Mouse (Mus musculus): ENCODE results near the gene Cpm. TPM values are rescaled to one million over a fixed set of nuclear protein-coding genes. Genes with fewer than 3 reads are reported as not detected.
A peak's percentile ranks its signal among the peaks of the same experiment; 100 is the strongest.
"Not testable (repeated sequence)": the region's sequence is repeated elsewhere in the genome, so short reads cannot be mapped to it uniquely, and the experiment has no call there.

Cpm gene
- polyA plus RNA-seq, 1 experiment from 2014 or later: 69.8 TPM

GRCm38 (mm10) chr10:117708856-117709255 lies 79.6 kb downstream of the Cpm start:
- no peak overlapping the region for H3K9ac ChIP-seq
- H3K9me3 ChIP-seq: no peaks in the 10 kb centered on the region
- H3K27me3 ChIP-seq: no peaks in the 10 kb centered on the region
- H3K4me2 ChIP-seq: peak overlapping the region; percentile 49
- 76% methylated on average over 9 of the region's 9 CpGs for WGBS
- H3K36me3 ChIP-seq: peaks cover 32% of the 10 kb centered on the region
- H3K27ac ChIP-seq: no peak overlapping the region
- peak overlapping the region; percentile 89 for H3K4me3 ChIP-seq
- ATAC-seq (ENCODE audit: insufficient number of reproducible peaks, low FRiP score, low TSS enrichment, low read depth): no peak
- peaks cover 9% of the 10 kb centered on the region; the same call in 1 of the 2 replicates for H3K4me1 ChIP-seq

- Histone ChIP-seq H3K4me1 (peaks cover 9% of the 10 kb centered on the region; the same call in 1 of the 2 replicates), H3K4me3 (peak overlapping the region; percentile 89), H3K27ac (peak overlapping the region; percentile 98), H3K9ac (peak overlapping the region; percentile 100; the same call in 1 of the 2 replicates), H3K4me2 (peak overlapping the region; percentile 49), H3K9me3 (no peaks in the 10 kb centered on the region), H3K36me3 (peaks cover 28% of the 10 kb centered on the region), H3K27me3 (no peaks in the 10 kb centered on the region)
- ATAC-seq (ENCODE audit: insufficient number of reproducible peaks, low FRiP score, low TSS enrichment, low read depth): no peak
- WGBS: 43% methylated on average over 12 of the region's 12 CpGs
Observed at GRCm38 (mm10) chr10:117709326-117709830, 80.1 kb downstream of the Cpm start.

- peak overlapping the region; percentile 98 for H3K27ac ChIP-seq
- H3K4me1 ChIP-seq: peaks cover 9% of the 10 kb centered on the region; the same call in 1 of the 2 replicates
- peaks cover 22% of the 10 kb centered on the region for H3K36me3 ChIP-seq
- ATAC-seq (ENCODE audit: insufficient number of reproducible peaks, low FRiP score, low TSS enrichment, low read depth): peak; percentile 76
- no peaks in the 10 kb centered on the region for H3K9me3 ChIP-seq
- under 1% methylated on average over 64 of the region's 71 CpGs for WGBS
- H3K4me2 ChIP-seq: peak overlapping the region; percentile 49
- H3K27me3 ChIP-seq: no peaks in the 10 kb centered on the region
- H3K4me3 ChIP-seq: peak overlapping the region; percentile 89
- H3K9ac ChIP-seq: peak overlapping the region; percentile 100
Observed at GRCm38 (mm10) chr10:117709930-117710603, 80.8 kb downstream of the Cpm start.

GRCm38 (mm10) chr10:117710604-117711141 lies 81.4 kb downstream of the Cpm start, which contains the start of gene Mdm2:
Gene Mdm2 (minus strand): TSS chr10:117710758.
- H3K27ac ChIP-seq: peak within 1 kb of the TSS; percentile 98
- H3K4me2 ChIP-seq: peak within 1 kb of the TSS; percentile 51
- H3K9me3 ChIP-seq: no peaks in the 10 kb centered on the region
- H3K36me3 ChIP-seq: peaks cover 16% of the 10 kb centered on the region
- peak within 1 kb of the TSS; percentile 89 for H3K4me3 ChIP-seq
- ATAC-seq (ENCODE audit: insufficient number of reproducible peaks, low FRiP score, low TSS enrichment, low read depth): peak; percentile 92
- WGBS: under 1% methylated on average over 51 of the region's 52 CpGs
- no peaks in the 10 kb centered on the region for H3K27me3 ChIP-seq
- H3K9ac ChIP-seq: peak within 1 kb of the TSS; percentile 100
- peaks cover 9% of the 10 kb centered on the region; the same call in 1 of the 2 replicates for H3K4me1 ChIP-seq

- H3K9ac ChIP-seq: no peak overlapping the region
- H3K4me3 ChIP-seq: peak overlapping the region; percentile 89
- peak overlapping the region; percentile 51 for H3K4me2 ChIP-seq
- no peaks in the 10 kb centered on the region for H3K9me3 ChIP-seq
- WGBS: 69% methylated on average over 5 of the region's 5 CpGs
- H3K27me3 ChIP-seq: no peaks in the 10 kb centered on the region
- H3K4me1 ChIP-seq: peaks cover 9% of the 10 kb centered on the region; the same call in 1 of the 2 replicates
- H3K36me3 ChIP-seq: peaks cover 15% of the 10 kb centered on the region
- no peak for ATAC-seq (ENCODE audit: insufficient number of reproducible peaks, low FRiP score, low TSS enrichment, low read depth)
- H3K27ac ChIP-seq: peak overlapping the region; percentile 98; the same call in 1 of the 2 replicates
Observed at GRCm38 (mm10) chr10:117711408-117711807, 82.1 kb downstream of the Cpm start.

GRCm38 (mm10) chr10:117712191-117712754 lies 83.0 kb downstream of the Cpm start:
- Histone ChIP-seq H3K9me3 (no peaks in the 10 kb centered on the region), H3K36me3 (peaks cover 6% of the 10 kb centered on the region), H3K27me3 (no peaks in the 10 kb centered on the region), H3K4me2 (no peak overlapping the region), H3K4me3 (no peak overlapping the region), H3K4me1 (peaks cover 9% of the 10 kb centered on the region; the same call in 1 of the 2 replicates), H3K27ac (no peak overlapping the region), H3K9ac (no peak overlapping the region)
- 89% methylated on average over 9 of the region's 9 CpGs for WGBS
- no peak for ATAC-seq (ENCODE audit: insufficient number of reproducible peaks, low FRiP score, low TSS enrichment, low read depth)

- WGBS: 82% methylated on average over 9 of the region's 9 CpGs
- Histone ChIP-seq H3K4me3 (no peak overlapping the region), H3K4me2 (no peak overlapping the region), H3K27ac (no peak overlapping the region), H3K27me3 (no peaks in the 10 kb centered on the region), H3K9me3 (no peaks in the 10 kb centered on the region), H3K9ac (no peak overlapping the region), H3K4me1 (peaks cover 12% of the 10 kb centered on the region), H3K36me3 (peaks cover under 1% of the 10 kb centered on the region; the same call in 1 of the 2 replicates)
- no peak for ATAC-seq (ENCODE audit: insufficient number of reproducible peaks, low FRiP score, low TSS enrichment, low read depth)
Observed at GRCm38 (mm10) chr10:117712871-117713270, 83.6 kb downstream of the Cpm start.

GRCm38 (mm10) chr10:117713466-117713865 lies 84.2 kb downstream of the Cpm start:
- Histone ChIP-seq H3K9ac (no peak overlapping the region), H3K27me3 (no peaks in the 10 kb centered on the region), H3K9me3 (no peaks in the 10 kb centered on the region), H3K4me2 (no peak overlapping the region), H3K4me1 (peaks cover 14% of the 10 kb centered on the region), H3K4me3 (no peak overlapping the region), H3K27ac (no peak overlapping the region), H3K36me3 (no peaks in the 10 kb centered on the region)
- 88% methylated on average over 8 of the region's 8 CpGs for WGBS
- no peak for ATAC-seq (ENCODE audit: insufficient number of reproducible peaks, low FRiP score, low TSS enrichment, low read depth)

GRCm38 (mm10) chr10:117714048-117714545 lies 84.8 kb downstream of the Cpm start:
- H3K27ac ChIP-seq: no peak overlapping the region
- H3K4me1 ChIP-seq: peaks cover 12% of the 10 kb centered on the region
- ATAC-seq (ENCODE audit: insufficient number of reproducible peaks, low FRiP score, low TSS enrichment, low read depth): no peak
- no peaks in the 10 kb centered on the region for H3K9me3 ChIP-seq
- H3K9ac ChIP-seq: no peak overlapping the region
- H3K36me3 ChIP-seq: no peaks in the 10 kb centered on the region
- WGBS: 85% methylated on average over 3 of the region's 3 CpGs
- H3K27me3 ChIP-seq: no peaks in the 10 kb centered on the region
- no peak overlapping the region for H3K4me3 ChIP-seq
- H3K4me2 ChIP-seq: no peak overlapping the region

GRCm38 (mm10) chr10:117714928-117715500 lies 85.7 kb downstream of the Cpm start:
- Histone ChIP-seq H3K9ac (no peak overlapping the region), H3K4me2 (no peak overlapping the region), H3K36me3 (no peaks in the 10 kb centered on the region), H3K27ac (no peak overlapping the region), H3K4me1 (peaks cover 12% of the 10 kb centered on the region), H3K4me3 (no peak overlapping the region), H3K27me3 (no peaks in the 10 kb centered on the region), H3K9me3 (no peaks in the 10 kb centered on the region)
- 70% methylated on average over 4 of the region's 4 CpGs for WGBS
- no peak for ATAC-seq (ENCODE audit: insufficient number of reproducible peaks, low FRiP score, low TSS enrichment, low read depth)

- not testable (repeated sequence) for H3K27ac ChIP-seq; H3K4me2 ChIP-seq; ATAC-seq (ENCODE audit: insufficient number of reproducible peaks, low FRiP score, low TSS enrichment, low read depth); H3K27me3 ChIP-seq; H3K4me3 ChIP-seq; H3K9ac ChIP-seq; H3K9me3 ChIP-seq; H3K36me3 ChIP-seq
- 92% methylated on average over 1 of the region's 1 CpGs for WGBS
- H3K4me1 ChIP-seq: peaks cover 12% of the 10 kb centered on the region
Observed at GRCm38 (mm10) chr10:117715654-117716053, 86.4 kb downstream of the Cpm start.
